Mouse (Mus musculus) erythroblast, adult 5-6 weeks (primary cell): ENCODE data around the gene Olfr683. TPM values are rescaled to one million over a fixed set of nuclear protein-coding genes. Genes with fewer than 3 reads are reported as not detected.
"Not testable (repeated sequence)": the region's sequence is repeated elsewhere in the genome, so short reads cannot be mapped to it uniquely, and the experiment has no call there.

Source experiments
- ATAC-seq: replicated peaks from 2 replicates; pipeline ENCODE4 v1.8.0; 2016; ENCODE audit warnings: moderate number of reproducible peaks, mild to moderate bottlenecking, moderate TSS enrichment, inconsistent platforms; ENCODE audit not compliant: poor library complexity, low FRiP score, severe bottlenecking
- total RNA-seq, 2 experiments: library from RNA; stranded (forward) in 1 of 2; stranded (reverse) in 1 of 2; fragments of 150-400 nt in 1 of 2; fragments of 200-764, 138-1000 nt in 1 of 2; gene quantifications; 2 replicates each; pipeline versions ENCODE4 v1.2.3 to v1.2.4; 2015 to 2017; ENCODE audit warnings: low replicate concordance in 2 of 2

Olfr683 gene
- total RNA-seq (2015; ENCODE audit: low replicate concordance), result not detected in 2 replicates
- total RNA-seq (2017; ENCODE audit: low replicate concordance), result not detected in 2 replicates

DNA sequence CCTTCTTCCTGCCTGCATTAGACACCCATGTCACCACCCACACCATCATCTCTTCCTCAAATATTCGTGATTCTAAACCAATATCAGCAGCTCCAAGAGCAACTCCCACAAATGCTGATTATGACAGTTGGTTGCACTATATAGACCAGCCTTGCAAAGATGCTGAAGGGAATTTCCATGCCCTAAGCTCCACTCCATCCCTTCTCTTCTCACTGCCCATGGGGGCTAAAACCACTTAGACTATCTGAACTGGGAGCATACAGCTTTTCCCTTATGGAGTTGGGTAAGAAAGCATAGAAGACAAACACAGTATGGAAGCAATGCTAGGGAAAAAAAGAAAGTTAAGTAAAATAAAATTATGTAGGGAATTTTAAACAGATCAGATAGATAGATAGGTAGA lies at the start of gene Olfr683:
Gene Olfr683 (minus strand): TSS at position 101 of the 400 bp plus-strand sequence.
- no peak for ATAC-seq

DNA sequence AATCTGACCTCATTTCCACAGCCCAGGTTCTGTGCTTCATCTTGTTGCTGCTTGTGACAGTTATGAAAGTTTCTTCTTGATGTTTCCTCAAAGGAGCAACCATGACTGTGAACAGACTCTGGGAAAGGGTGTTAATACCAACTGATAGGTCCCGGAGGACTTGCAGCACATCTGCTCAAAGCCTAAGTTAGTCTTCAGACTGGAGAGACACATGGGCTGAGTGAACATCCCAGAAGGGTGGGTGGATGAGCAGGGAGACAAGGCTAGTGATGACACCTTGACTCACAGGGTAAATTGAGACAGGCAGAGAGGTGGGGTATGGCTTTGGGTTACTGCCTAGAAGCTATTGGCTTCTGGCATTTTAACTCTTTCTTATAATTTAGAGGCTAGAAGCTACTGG lies 39.1 kb upstream of the Olfr683 start, which contains the start of gene Olfr685:
Gene Olfr685 (minus strand): TSS at position 101 of the 400 bp plus-strand sequence.
- ATAC-seq, result no peak

DNA sequence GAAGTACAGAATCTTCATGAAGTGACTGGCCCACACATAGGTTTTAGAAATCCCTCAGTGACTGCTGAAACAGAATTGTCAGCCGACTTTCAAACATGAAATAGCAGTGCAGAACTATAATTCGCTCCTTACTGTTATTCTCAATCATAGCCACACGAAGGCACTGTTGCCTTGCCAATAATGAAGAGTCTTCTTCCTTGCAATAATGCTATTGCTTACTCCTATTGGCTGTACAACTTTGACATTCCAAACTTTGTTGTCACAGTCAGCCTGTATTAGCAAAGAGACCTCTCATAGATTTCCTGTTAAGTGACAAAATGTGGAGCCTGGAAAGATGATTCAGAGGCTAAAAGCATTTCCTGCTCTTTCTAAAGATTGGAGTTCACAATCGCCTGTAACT lies 24.0 kb upstream of the Olfr683 start:
- no peak for ATAC-seq

DNA sequence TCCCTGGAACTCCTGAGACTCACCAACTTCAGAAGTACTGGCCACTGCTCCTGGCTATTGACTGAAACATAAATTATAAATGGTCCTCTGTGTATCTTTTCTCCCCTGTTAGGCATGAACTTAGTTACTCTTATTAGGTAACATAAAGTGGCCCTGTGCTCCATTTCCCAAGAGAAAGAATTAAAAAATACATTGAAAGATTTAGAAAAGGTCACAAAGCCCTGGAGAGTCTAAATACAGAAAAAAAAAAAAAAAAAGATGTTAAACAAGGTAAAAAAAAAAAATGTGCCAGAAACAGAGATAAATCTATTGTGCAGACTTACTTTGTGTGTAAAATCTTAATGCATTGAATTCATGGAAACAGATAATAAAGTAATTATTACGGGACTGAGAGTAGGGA lies 16.7 kb upstream of the Olfr683 start, which contains the start of gene Olfr684:
Gene Olfr684 (minus strand): TSS at position 101 of the 400 bp plus-strand sequence.
- no peak for ATAC-seq

DNA sequence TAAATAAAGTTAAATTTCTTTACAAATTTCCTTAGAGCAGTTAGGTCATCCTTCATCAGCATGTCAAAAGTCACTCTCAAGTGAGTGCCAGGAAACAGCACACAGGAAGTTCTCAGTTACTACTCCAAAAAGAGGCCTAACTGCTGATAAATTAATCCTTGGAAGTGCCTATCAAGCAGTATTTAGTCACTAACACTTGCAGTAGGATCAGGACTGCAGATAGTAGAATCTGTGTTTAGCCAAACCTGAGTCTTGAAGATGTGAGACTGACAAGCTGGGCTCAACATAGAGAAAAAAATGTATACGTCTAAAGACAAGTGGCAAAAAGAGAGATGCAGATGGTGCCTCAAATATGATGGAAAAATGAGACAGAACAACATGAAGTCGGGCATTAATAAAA lies 5.5 kb downstream of the Olfr683 start:
- ATAC-seq, result no peak

DNA sequence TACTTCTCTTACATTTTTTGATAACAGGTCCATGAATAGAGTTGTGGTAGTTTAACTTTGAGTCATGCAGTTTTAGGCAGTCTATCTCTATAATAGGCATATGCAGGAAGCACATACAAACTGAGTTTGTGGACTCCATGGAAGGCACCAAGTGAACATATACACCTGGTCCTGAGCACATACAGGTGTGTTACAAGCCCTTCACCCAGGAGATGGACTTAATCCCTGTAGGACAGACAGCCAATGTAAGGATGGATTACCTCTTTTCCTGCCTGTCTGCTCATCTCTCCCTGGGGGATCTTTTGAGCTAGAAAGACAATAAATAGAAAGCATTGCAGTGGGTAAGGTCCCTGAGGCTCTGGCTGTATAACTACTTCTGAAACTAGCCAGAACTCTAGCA lies 30.3 kb downstream of the Olfr683 start, which contains the start of gene Olfr681:
Gene Olfr681 (plus strand): TSS at position 301 of the 400 bp plus-strand sequence.
- ATAC-seq, result no peak

DNA sequence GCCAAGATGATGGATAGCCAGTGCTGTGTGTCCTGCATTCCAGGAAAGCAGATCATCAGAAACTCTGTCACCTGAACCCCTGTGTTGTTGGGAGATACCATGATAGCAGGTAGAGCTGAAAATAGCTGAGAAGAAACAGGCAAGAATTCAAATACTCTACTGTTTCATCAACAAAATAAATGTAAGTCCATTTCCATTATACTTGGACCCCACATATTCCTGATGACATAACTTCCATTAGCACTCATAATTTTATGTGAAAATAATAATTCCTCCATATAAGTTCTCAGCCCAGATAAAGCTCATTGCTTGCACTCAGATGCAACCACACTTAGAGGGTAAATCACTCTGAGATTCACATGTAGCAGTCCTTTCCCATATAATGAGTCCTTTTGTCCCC lies 54.1 kb downstream of the Olfr683 start, which contains the start of gene Olfr680-ps1:
Gene Olfr680-ps1 (minus strand): TSS at position 101 of the 400 bp plus-strand sequence.
- ATAC-seq, result not testable (repeated sequence)

Other genes starting within 250 kb of the Olfr683 start
- gene Olfr667, start 225.5 kb downstream of the Olfr683 start, total RNA-seq (2015; ENCODE audit: low replicate concordance), result not detected in 2 replicates
- gene Olfr667, start 225.5 kb downstream of the Olfr683 start, total RNA-seq (2017; ENCODE audit: low replicate concordance), result not detected in 2 replicates
- not detected in 2 replicates for gene Olfr668, start 219.0 kb downstream of the Olfr683 start, total RNA-seq (2015; ENCODE audit: low replicate concordance)
- not detected in 2 replicates for gene Olfr668, start 219.0 kb downstream of the Olfr683 start, total RNA-seq (2017; ENCODE audit: low replicate concordance)
- not detected in 2 replicates for gene Olfr669, start 212.8 kb downstream of the Olfr683 start, total RNA-seq (2015; ENCODE audit: low replicate concordance)
- not detected in 2 replicates for gene Olfr669, start 212.8 kb downstream of the Olfr683 start, total RNA-seq (2017; ENCODE audit: low replicate concordance)
- not detected in 2 replicates for gene Olfr670, start 184.4 kb downstream of the Olfr683 start, total RNA-seq (2015; ENCODE audit: low replicate concordance)
- gene Olfr670, start 184.4 kb downstream of the Olfr683 start, total RNA-seq (2017; ENCODE audit: low replicate concordance), result not detected in 2 replicates
- not detected in 2 replicates for gene Olfr671, start 167.9 kb downstream of the Olfr683 start, total RNA-seq (2015; ENCODE audit: low replicate concordance)
- not detected in 2 replicates for gene Olfr671, start 167.9 kb downstream of the Olfr683 start, total RNA-seq (2017; ENCODE audit: low replicate concordance)
- not detected in 2 replicates for gene Olfr672, start 145.0 kb downstream of the Olfr683 start, total RNA-seq (2015; ENCODE audit: low replicate concordance)
- gene Olfr672, start 145.0 kb downstream of the Olfr683 start, total RNA-seq (2017; ENCODE audit: low replicate concordance), result not detected in 2 replicates
- gene Olfr675, start 118.6 kb downstream of the Olfr683 start, total RNA-seq (2015; ENCODE audit: low replicate concordance), result not detected in 2 replicates
- not detected in 2 replicates for gene Olfr675, start 118.6 kb downstream of the Olfr683 start, total RNA-seq (2017; ENCODE audit: low replicate concordance)
- gene Olfr676, start 114.3 kb downstream of the Olfr683 start, total RNA-seq (2015; ENCODE audit: low replicate concordance), result not detected in 2 replicates
- gene Olfr676, start 114.3 kb downstream of the Olfr683 start, total RNA-seq (2017; ENCODE audit: low replicate concordance), result not detected in 2 replicates
- gene Olfr677, start 95.6 kb downstream of the Olfr683 start, total RNA-seq (2015; ENCODE audit: low replicate concordance), result not detected in 2 replicates
- gene Olfr677, start 95.6 kb downstream of the Olfr683 start, total RNA-seq (2017; ENCODE audit: low replicate concordance), result not detected in 2 replicates
- not detected in 2 replicates for gene Olfr678, start 82.5 kb downstream of the Olfr683 start, total RNA-seq (2015; ENCODE audit: low replicate concordance)
- not detected in 2 replicates for gene Olfr678, start 82.5 kb downstream of the Olfr683 start, total RNA-seq (2017; ENCODE audit: low replicate concordance)
- gene Olfr679, start 65.8 kb downstream of the Olfr683 start, total RNA-seq (2015; ENCODE audit: low replicate concordance), result not detected in 2 replicates
- not detected in 2 replicates for gene Olfr679, start 65.8 kb downstream of the Olfr683 start, total RNA-seq (2017; ENCODE audit: low replicate concordance)
- gene Olfr680-ps1, start 54.2 kb downstream of the Olfr683 start, total RNA-seq (2015; ENCODE audit: low replicate concordance), result not detected in 2 replicates
- not detected in 2 replicates for gene Olfr680-ps1, start 54.2 kb downstream of the Olfr683 start, total RNA-seq (2017; ENCODE audit: low replicate concordance)
- gene Olfr681, start 30.2 kb downstream of the Olfr683 start, total RNA-seq (2015; ENCODE audit: low replicate concordance), result not detected in 2 replicates
- gene Olfr681, start 30.2 kb downstream of the Olfr683 start, total RNA-seq (2017; ENCODE audit: low replicate concordance), result not detected in 2 replicates
- gene Olfr684, start 16.6 kb upstream of the Olfr683 start, total RNA-seq (2015; ENCODE audit: low replicate concordance), result not detected in 2 replicates
- 0.09 TPM in 1 of 2 replicates, not detected in the other for gene Olfr684, start 16.6 kb upstream of the Olfr683 start, total RNA-seq (2017; ENCODE audit: low replicate concordance)
- not detected in 2 replicates for gene Olfr685, start 39.0 kb upstream of the Olfr683 start, total RNA-seq (2015; ENCODE audit: low replicate concordance)
- not detected in 2 replicates for gene Olfr685, start 39.0 kb upstream of the Olfr683 start, total RNA-seq (2017; ENCODE audit: low replicate concordance)
- gene Olfr686, start 60.5 kb upstream of the Olfr683 start, total RNA-seq (2015; ENCODE audit: low replicate concordance), result not detected in 2 replicates
- not detected in 2 replicates for gene Olfr686, start 60.5 kb upstream of the Olfr683 start, total RNA-seq (2017; ENCODE audit: low replicate concordance)
- gene Olfr688, start 141.1 kb upstream of the Olfr683 start, total RNA-seq (2015; ENCODE audit: low replicate concordance), result not detected in 2 replicates
- not detected in 2 replicates for gene Olfr688, start 141.1 kb upstream of the Olfr683 start, total RNA-seq (2017; ENCODE audit: low replicate concordance)
- gene Olfr689, start 164.2 kb upstream of the Olfr683 start, total RNA-seq (2015; ENCODE audit: low replicate concordance), result not detected in 2 replicates
- gene Olfr689, start 164.2 kb upstream of the Olfr683 start, total RNA-seq (2017; ENCODE audit: low replicate concordance), result not detected in 2 replicates
- gene Olfr690, start 187.1 kb upstream of the Olfr683 start, total RNA-seq (2015; ENCODE audit: low replicate concordance), result not detected in 2 replicates
- not detected in 2 replicates for gene Olfr690, start 187.1 kb upstream of the Olfr683 start, total RNA-seq (2017; ENCODE audit: low replicate concordance)
- not detected in 2 replicates for gene Olfr691, start 195.3 kb upstream of the Olfr683 start, total RNA-seq (2015; ENCODE audit: low replicate concordance)
- not detected in 2 replicates for gene Olfr691, start 195.3 kb upstream of the Olfr683 start, total RNA-seq (2017; ENCODE audit: low replicate concordance)
- not detected in 2 replicates for gene Olfr692, start 221.2 kb upstream of the Olfr683 start, total RNA-seq (2015; ENCODE audit: low replicate concordance)
- gene Olfr692, start 221.2 kb upstream of the Olfr683 start, total RNA-seq (2017; ENCODE audit: low replicate concordance), result not detected in 2 replicates
- gene Gm5901, start 228.0 kb upstream of the Olfr683 start, total RNA-seq (2015; ENCODE audit: low replicate concordance), result not detected in 2 replicates
- gene Gm5901, start 228.0 kb upstream of the Olfr683 start, total RNA-seq (2017; ENCODE audit: low replicate concordance), result not detected in 2 replicates